Mouse (Mus musculus) spleen, postnatal 36 days (tissue): ENCODE measurements at regions not wholly inside any gene's neighbourhood (a gene's known extent, or its start where the extent isn't known, plus 50 kb on each side); places are given as distances from the start of the nearest gene placed in this dataset.

Experiments
- DNase-seq, 2 experiments: peaks; one replicate each; pipeline ENCODE4 v3.0.0; 2022; ENCODE audit warnings: low spot score in 2 of 2, mixed read lengths in 1 of 2

- DNase-seq, result no peak
Observed at GRCm38 (mm10) chr7:136235563-136235962, 519.4 kb upstream of the Mki67 start.

- DNase-seq, result no peak
Observed at GRCm38 (mm10) chr7:136236391-136236790, 520.2 kb upstream of the Mki67 start.

GRCm38 (mm10) chr7:136265691-136266090, 549.5 kb upstream of the Mki67 start:
- no peak for DNase-seq

- DNase-seq, result no peak
Observed at GRCm38 (mm10) chr7:136267716-136268489, 551.7 kb upstream of the Mki67 start.

- no peak for DNase-seq
Observed at GRCm38 (mm10) chr7:136275651-136276050, 559.5 kb upstream of the Mki67 start.

- no peak for DNase-seq
Observed at GRCm38 (mm10) chr7:136283770-136284169, 567.6 kb upstream of the Mki67 start.

- no peak for DNase-seq
Observed at GRCm38 (mm10) chr7:136285606-136286005, 569.4 kb upstream of the Mki67 start.

GRCm38 (mm10) chr7:136293536-136294145, 577.5 kb upstream of the Mki67 start:
- DNase-seq, result no peak

GRCm38 (mm10) chr7:136294445-136294844, 578.3 kb upstream of the Mki67 start:
- no peak for DNase-seq

GRCm38 (mm10) chr7:136297901-136298513, 581.8 kb upstream of the Mki67 start:
- DNase-seq, result no peak

GRCm38 (mm10) chr7:136306137-136306536, 588.3 kb upstream of the Mgmt start:
- DNase-seq, result no peak

GRCm38 (mm10) chr7:136308765-136309164, 585.6 kb upstream of the Mgmt start:
- DNase-seq, result no peak

GRCm38 (mm10) chr7:136327281-136327680, 567.1 kb upstream of the Mgmt start:
- no peak for DNase-seq

GRCm38 (mm10) chr7:136330431-136330830, 564.0 kb upstream of the Mgmt start:
- DNase-seq, result no peak

- no peak for DNase-seq
Observed at GRCm38 (mm10) chr7:136332805-136333204, 561.6 kb upstream of the Mgmt start.

GRCm38 (mm10) chr7:136341599-136342210, 552.7 kb upstream of the Mgmt start:
- DNase-seq, result no peak

GRCm38 (mm10) chr7:136342211-136342799, 552.1 kb upstream of the Mgmt start:
- no peak for DNase-seq

- DNase-seq, result no peak
Observed at GRCm38 (mm10) chr7:136342822-136343221, 551.6 kb upstream of the Mgmt start.

- DNase-seq, result no peak
Observed at GRCm38 (mm10) chr7:136343494-136343893, 550.9 kb upstream of the Mgmt start.

GRCm38 (mm10) chr7:136345051-136345450, 549.4 kb upstream of the Mgmt start:
- DNase-seq, result no peak

- DNase-seq, result no peak
Observed at GRCm38 (mm10) chr7:136346531-136346930, 547.9 kb upstream of the Mgmt start.

- DNase-seq, result no peak
Observed at GRCm38 (mm10) chr7:136348309-136348708, 546.1 kb upstream of the Mgmt start.
